Mouse (Mus musculus) liver, embryonic 11.5 days (tissue): ENCODE measurements around the gene Fbxo41. TPM values are rescaled to one million over a fixed set of nuclear protein-coding genes. Genes with fewer than 3 reads are reported as not detected.

Experiments
- ATAC-seq: fragments of 200-750 bp; cut with Nextera tagmentation; replicated peaks from 2 replicates; pipeline ENCODE4 v1.8.0; 2017; ENCODE audit warnings: moderate number of reproducible peaks, mild to moderate bottlenecking, moderate TSS enrichment, moderate library complexity; ENCODE audit not compliant: low FRiP score
- DNase-seq: peaks from one replicate; pipeline ENCODE4 v3.0.0-alpha.2; 2017; ENCODE audit warnings: low spot score
- H3K27ac ChIP-seq: fragments of 300-500 bp; sonication (generic); 2 replicates; pipeline ENCODE4 v1.5.1; 2014; ENCODE audit warnings: mild to moderate bottlenecking, low read depth, low read length, control low read depth
- H3K27me3 ChIP-seq: fragments of 300-500 bp; sonication (generic); replicated peaks from 2 replicates; pipeline ENCODE4 v1.6.1; 2014; ENCODE audit warnings: low read length, mixed read lengths; ENCODE audit not compliant: control insufficient read depth, insufficient read depth
- H3K36me3 ChIP-seq: fragments of 300-500 bp; sonication (generic); 2 replicates; pipeline ENCODE4 v1.6.1; 2014; ENCODE audit warnings: mild to moderate bottlenecking, low read length, moderate library complexity, mixed read lengths; ENCODE audit not compliant: control insufficient read depth, insufficient read depth
- H3K4me1 ChIP-seq: fragments of 300-500 bp; sonication (generic); replicated peaks from 2 replicates; pipeline ENCODE4 v1.6.1; 2014; ENCODE audit warnings: low read length, mixed read lengths; ENCODE audit not compliant: control insufficient read depth, insufficient read depth
- H3K4me2 ChIP-seq: fragments of 300-500 bp; sonication (generic); 2 replicates; pipeline ENCODE4 v1.6.1; 2014; ENCODE audit warnings: mild to moderate bottlenecking, control low read depth, moderate library complexity
- H3K4me3 ChIP-seq: fragments of 300-500 bp; sonication (generic); 2 replicates; pipeline ENCODE4 v1.5.1; 2014; ENCODE audit warnings: low read depth, low read length, control low read depth
- H3K9ac ChIP-seq: fragments of 300-500 bp; sonication (generic); 2 replicates; pipeline ENCODE4 v1.6.1; 2014; ENCODE audit warnings: low read depth, low read length, control low read depth
- H3K9me3 ChIP-seq: fragments of 300-500 bp; sonication (generic); 2 replicates; pipeline ENCODE4 v1.6.1; 2016; ENCODE audit warnings: low read length, inconsistent platforms, mixed read lengths; ENCODE audit not compliant: control insufficient read depth
- WGBS: fragments of 180-500 bp; shearing (Covaris S2); extraction: QIAGEN DNeasy Blood & Tissue Kit; methylation state at CpG from one replicate; pipeline ENCODE4 v1.1.7; 2014; 5-methylcytosine and 5-hydroxymethylcytosine counted together
- polyA plus RNA-seq: library from polyadenylated mRNA; unstranded; fragments of >200 nt; fragmentation: Nextera tagmentation; extraction: Ambion mirVana; gene quantifications from 2 replicates; pipeline ENCODE4 v1.2.1, GENCODE M21; 2014

The Fbxo41 gene
- polyA plus RNA-seq, 1 experiment from 2014 or later: 0.04 TPM

GRCm38 (mm10) chr6:85431842-85432431 lies 70.9 kb downstream of the Fbxo41 start, which contains the start of gene Smyd5:
Gene Smyd5 (plus strand): TSS chr6:85431989.
- DNase-seq (peak; percentile 93), ATAC-seq (peak; percentile 91)
- WGBS: under 1% methylated on average over 39 of the region's 39 CpGs
- H3K4me1 ChIP-seq: peaks cover 12% of the 10 kb centered on the region
- no peaks in the 10 kb centered on the region; the same call in 1 of the 2 replicates for H3K27me3 ChIP-seq
- H3K27ac ChIP-seq: no peak within 1 kb of the TSS
- no peaks in the 10 kb centered on the region for H3K36me3 ChIP-seq
- H3K4me3 ChIP-seq: peak within 1 kb of the TSS; percentile 71
- no peaks in the 10 kb centered on the region for H3K9me3 ChIP-seq
- H3K9ac ChIP-seq: peak within 1 kb of the TSS; percentile 73
- H3K4me2 ChIP-seq: peak within 1 kb of the TSS; percentile 63

DNA sequence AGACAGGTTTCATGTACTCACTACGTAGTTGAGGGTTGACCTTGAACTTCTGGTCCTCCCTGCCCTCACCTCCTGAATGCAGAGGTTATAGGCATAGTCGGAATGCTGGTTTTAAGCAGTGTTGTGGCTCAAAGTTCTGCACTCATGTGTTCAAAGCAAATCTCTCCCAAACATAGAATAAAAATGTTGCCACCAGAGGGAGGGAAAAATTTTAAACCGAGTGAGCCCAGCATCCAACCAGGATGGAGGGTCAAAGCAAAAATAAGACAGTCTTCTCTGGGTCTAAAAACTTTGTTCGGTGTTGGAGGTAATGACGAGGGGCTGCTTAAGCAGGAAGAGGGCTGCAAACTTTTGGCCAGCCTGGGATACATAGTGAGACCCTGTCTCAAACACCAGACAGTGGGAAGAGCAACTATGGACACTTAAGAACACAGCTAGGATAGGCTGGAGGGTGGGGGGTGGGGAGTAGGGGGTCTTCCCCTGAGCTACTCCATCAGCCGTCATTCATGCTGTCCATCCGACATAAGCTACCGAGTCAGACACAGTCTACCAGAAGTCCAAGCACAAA lies 71.4 kb downstream of the Fbxo41 start:
- H3K27ac ChIP-seq: no peak overlapping the region
- peak overlapping the region; percentile 73 for H3K9ac ChIP-seq
- 45% methylated on average over 8 of the region's 8 CpGs for WGBS
- H3K9me3 ChIP-seq: no peaks in the 10 kb centered on the region
- H3K4me1 ChIP-seq: peaks cover 12% of the 10 kb centered on the region
- ATAC-seq (no peak; the same call in 1 of the 2 replicates), DNase-seq (no peak)
- peak overlapping the region; percentile 71 for H3K4me3 ChIP-seq
- peak overlapping the region; percentile 63 for H3K4me2 ChIP-seq
- no peaks in the 10 kb centered on the region for H3K36me3 ChIP-seq
- no peaks in the 10 kb centered on the region; the same call in 1 of the 2 replicates for H3K27me3 ChIP-seq

GRCm38 (mm10) chr6:85423836-85424379 lies 78.9 kb downstream of the Fbxo41 start, which contains the start of gene Noto:
Gene Noto (plus strand): TSS chr6:85423886.
- Histone ChIP-seq H3K36me3 (no peaks in the 10 kb centered on the region), H3K9me3 (no peaks in the 10 kb centered on the region), H3K9ac (no peak within 1 kb of the TSS), H3K4me3 (no peak within 1 kb of the TSS), H3K27me3 (peaks cover 31% of the 10 kb centered on the region), H3K4me2 (peak within 1 kb of the TSS; percentile 29; the same call in 1 of the 2 replicates), H3K27ac (no peak within 1 kb of the TSS), H3K4me1 (no peaks in the 10 kb centered on the region)
- WGBS: 19% methylated on average over 28 of the region's 28 CpGs
- no peak for ATAC-seq
- DNase-seq: no peak

Other genes with a start within 250 kb of the Fbxo41 start
- 3.8 and 4.0 TPM in 2 replicates for gene Sfxn5, start 169.6 kb downstream of the Fbxo41 start, polyA plus RNA-seq
- 1.0 TPM in 2 replicates for gene Rab11fip5, start 128.4 kb downstream of the Fbxo41 start, polyA plus RNA-seq
- gene Noto, start 79.1 kb downstream of the Fbxo41 start, polyA plus RNA-seq: not detected in 2 replicates
- 65.5 and 68.2 TPM in 2 replicates for gene Smyd5, start 71.0 kb downstream of the Fbxo41 start, polyA plus RNA-seq
- gene Cct7, start 51.5 kb downstream of the Fbxo41 start, polyA plus RNA-seq: 695 and 755 TPM in 2 replicates
- gene Pradc1, start 51.0 kb downstream of the Fbxo41 start, polyA plus RNA-seq: 35.7 and 37.7 TPM in 2 replicates
- gene Egr4, start 10.6 kb upstream of the Fbxo41 start, polyA plus RNA-seq: not detected in 2 replicates
- gene Alms1, start 84.5 kb upstream of the Fbxo41 start, polyA plus RNA-seq: 6.0 and 6.3 TPM in 2 replicates
- gene Nat8f7, start 210.2 kb upstream of the Fbxo41 start, polyA plus RNA-seq: not detected in 2 replicates